ENCODE assay signal across 32 mouse cellular contexts in genomic region chr13:30560052-30560451, GRCm38 (mm10).
"Had no signal": no experiment of that assay in that cellular context is flagged by ENCODE, and none has a peak within 500 bp of the region (broad histone marks: within the 10 kb centered on the region; RNA-seq: fewer than 3 reads in every experiment).

No protein-coding gene starts in this region.

- H3K36me3 ChIP-seq: limb, embryonic 10.5 days; limb, embryonic 12.5 days; limb, embryonic 13.5 days; limb, embryonic 15.5 days; liver, embryonic 12.5 days; liver, embryonic 13.5 days; liver, embryonic 15.5 days; lung, embryonic 15.5 days; midbrain, embryonic 10.5 days; midbrain, embryonic 12.5 days; midbrain, embryonic 13.5 days; midbrain, embryonic 15.5 days; neural tube, embryonic 12.5 days had no signal

- H3K27ac ChIP-seq: left cerebral cortex, adult 2 months; limb, embryonic 10.5 days; limb, embryonic 12.5 days; limb, embryonic 13.5 days; limb, embryonic 15.5 days; liver, embryonic 12.5 days; liver, embryonic 13.5 days; liver, embryonic 14.5 days; liver, embryonic 15.5 days; lung, embryonic 15.5 days; macrophage; midbrain, embryonic 10.5 days; midbrain, embryonic 12.5 days; midbrain, embryonic 13.5 days; midbrain, embryonic 15.5 days; neural tube, embryonic 12.5 days had no signal

- H3K9ac ChIP-seq: limb, embryonic 12.5 days; limb, embryonic 13.5 days; limb, embryonic 15.5 days; liver, embryonic 12.5 days; liver, embryonic 13.5 days; liver, embryonic 14.5 days; liver, embryonic 15.5 days; liver, postnatal 0 days; lung, embryonic 14.5 days; lung, embryonic 15.5 days; midbrain, embryonic 12.5 days; midbrain, embryonic 13.5 days; midbrain, embryonic 15.5 days; neural tube, embryonic 12.5 days had no signal

- H3K4me3 ChIP-seq: left cerebral cortex, adult 2 months; limb, embryonic 10.5 days; limb, embryonic 12.5 days; limb, embryonic 13.5 days; limb, embryonic 15.5 days; liver, embryonic 12.5 days; liver, embryonic 13.5 days; liver, embryonic 15.5 days; lung, embryonic 15.5 days; megakaryocyte, embryonic 14.5 days; midbrain, embryonic 10.5 days; midbrain, embryonic 12.5 days; midbrain, embryonic 13.5 days; midbrain, embryonic 15.5 days; myocyte; neural tube, embryonic 12.5 days had no signal

- H3K4me2 ChIP-seq: limb, embryonic 12.5 days; limb, embryonic 13.5 days; limb, embryonic 15.5 days; liver, embryonic 11.5 days; liver, embryonic 12.5 days; liver, embryonic 13.5 days; liver, embryonic 15.5 days; lung, embryonic 14.5 days; lung, embryonic 15.5 days; midbrain, embryonic 11.5 days; midbrain, embryonic 12.5 days; midbrain, embryonic 13.5 days; midbrain, embryonic 15.5 days; neural tube, embryonic 12.5 days had no signal

- H3K4me1 ChIP-seq: limb, embryonic 10.5 days; limb, embryonic 12.5 days; limb, embryonic 13.5 days; liver, embryonic 12.5 days; liver, embryonic 13.5 days; liver, embryonic 15.5 days; lung, embryonic 15.5 days; megakaryocyte, embryonic 14.5 days; midbrain, embryonic 10.5 days; midbrain, embryonic 12.5 days; midbrain, embryonic 13.5 days; midbrain, embryonic 15.5 days; neural tube, embryonic 12.5 days had no signal

- H3K9me3 ChIP-seq: limb, embryonic 10.5 days; limb, embryonic 12.5 days; limb, embryonic 13.5 days; limb, embryonic 15.5 days; liver, embryonic 12.5 days; liver, embryonic 13.5 days; liver, embryonic 15.5 days; lung, embryonic 15.5 days; megakaryocyte, embryonic 14.5 days; midbrain, embryonic 10.5 days; midbrain, embryonic 12.5 days; midbrain, embryonic 13.5 days; midbrain, embryonic 15.5 days; neural tube, embryonic 12.5 days had no signal

- ATAC-seq: liver, embryonic 12.5 days; liver, postnatal 0 days; midbrain, embryonic 13.5 days; midbrain, embryonic 15.5 days; midbrain, embryonic 16.5 days had no signal

- DNase-seq: left cerebral cortex, postnatal 4 days; liver; liver, embryonic 13.5 days; liver, postnatal 0 days; lung, adult 18-20 months; lung, adult 2 months; lung, embryonic 14.5 days; lung, postnatal 10 days; lung, postnatal 14 days; lung, postnatal 36 days; lung, postnatal 4 days; midbrain, embryonic 14.5 days had no signal

- H3K27me3 ChIP-seq: limb, embryonic 12.5 days; limb, embryonic 13.5 days; liver, embryonic 13.5 days; lung, embryonic 15.5 days; midbrain, embryonic 12.5 days; midbrain, embryonic 13.5 days; midbrain, embryonic 15.5 days; neural tube, embryonic 12.5 days had no signal
